Mouse (Mus musculus) thymus, postnatal 25 days (tissue): Measurements from ENCODE around the gene BC048562.

Source experiments
- DNase-seq: peaks from one replicate; pipeline ENCODE4 v3.0.0; 2022

BC048562 gene

DNA sequence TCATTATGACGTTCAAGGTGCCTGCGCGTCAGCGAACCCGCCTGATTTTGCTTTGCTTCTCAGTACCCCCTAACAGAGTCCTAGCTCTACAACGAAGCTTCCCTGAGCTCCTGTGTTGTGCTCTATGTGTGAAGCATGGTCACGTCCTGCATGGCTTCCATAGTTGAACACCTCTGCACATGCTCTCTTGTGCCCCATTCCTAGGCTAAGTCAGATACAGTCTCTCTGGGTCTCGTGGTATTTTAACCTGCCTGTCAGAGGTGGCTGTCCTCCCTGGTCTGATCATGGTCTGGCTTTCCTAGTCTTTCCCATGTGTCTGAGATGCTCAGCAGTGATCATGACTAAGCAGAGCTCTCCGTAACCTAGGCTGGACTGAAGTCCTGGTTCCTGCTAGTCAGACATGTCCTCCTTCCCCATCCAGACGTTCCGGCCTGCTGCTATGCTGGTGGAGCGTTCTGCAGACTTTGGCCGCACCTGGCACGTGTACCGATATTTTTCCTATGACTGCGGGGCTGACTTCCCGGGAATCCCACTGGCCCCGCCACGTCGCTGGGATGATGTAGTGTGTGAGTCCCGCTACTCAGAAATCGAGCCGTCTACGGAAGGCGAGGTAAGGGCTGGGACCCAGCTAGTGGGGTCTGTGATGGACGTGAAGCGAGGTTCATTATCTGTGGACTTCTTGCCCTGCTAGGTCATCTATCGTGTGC is 44.7 kb downstream of the BC048562 start:
- DNase-seq: no peak

DNA sequence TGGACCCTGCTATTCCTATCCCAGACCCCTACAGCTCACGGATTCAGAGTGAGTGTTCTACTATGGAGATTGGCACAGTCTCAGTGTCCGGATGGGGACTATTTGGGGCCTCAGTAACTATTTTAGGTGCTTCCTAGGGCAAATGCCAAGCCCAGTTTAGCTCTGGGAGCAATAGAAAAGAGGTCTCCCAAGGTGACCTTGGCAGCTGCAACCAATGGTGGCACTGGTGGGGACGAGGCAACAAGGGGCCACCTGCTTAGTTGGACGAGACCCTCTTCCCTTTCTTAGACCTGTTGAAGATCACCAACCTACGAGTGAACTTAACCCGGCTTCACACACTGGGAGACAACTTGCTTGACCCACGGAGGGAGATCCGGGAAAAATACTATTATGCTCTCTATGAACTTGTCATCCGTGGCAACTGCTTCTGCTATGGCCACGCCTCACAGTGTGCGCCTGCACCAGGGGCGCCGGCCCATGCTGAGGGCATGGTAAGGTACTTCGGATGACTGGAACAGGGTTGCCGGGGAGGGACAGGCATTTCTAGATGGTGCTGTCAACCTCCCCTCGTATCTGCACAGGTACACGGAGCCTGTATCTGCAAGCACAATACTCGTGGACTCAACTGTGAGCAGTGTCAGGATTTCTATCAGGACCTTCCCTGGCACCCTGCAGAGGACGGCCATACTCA is 45.4 kb downstream of the BC048562 start:
- no peak for DNase-seq

DNA sequence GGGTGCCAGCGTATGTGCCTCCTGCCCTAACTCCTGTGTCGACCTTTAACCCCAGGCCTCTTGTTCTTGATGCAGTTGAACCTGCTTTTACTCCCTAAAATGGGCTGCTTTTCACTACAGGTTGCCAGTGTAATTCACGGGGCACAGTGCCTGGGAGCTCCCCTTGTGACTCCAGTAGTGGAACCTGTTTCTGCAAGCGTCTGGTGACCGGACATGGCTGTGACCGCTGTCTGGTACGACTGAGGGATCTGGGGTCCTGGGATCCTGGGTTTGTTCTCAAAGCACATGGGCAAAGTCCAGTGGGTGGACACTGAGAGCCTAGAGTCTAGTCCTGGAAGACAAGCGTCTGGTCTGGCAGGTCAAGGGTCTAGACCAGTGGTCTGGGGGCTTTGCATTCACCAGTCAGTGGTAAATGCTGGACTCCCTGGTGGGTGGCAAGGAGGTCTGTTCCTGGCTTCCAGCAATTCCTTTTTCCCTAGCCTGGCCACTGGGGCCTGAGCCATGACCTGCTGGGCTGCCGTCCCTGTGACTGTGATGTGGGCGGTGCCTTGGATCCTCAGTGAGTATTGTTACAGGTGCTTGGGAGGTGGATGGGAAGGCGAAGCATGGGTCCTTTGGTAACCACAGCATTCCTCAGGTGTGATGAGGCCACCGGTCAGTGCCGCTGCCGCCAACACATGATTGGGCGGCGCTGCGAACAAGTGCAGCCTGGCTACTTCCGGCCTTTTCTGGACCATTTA is 46.9 kb downstream of the BC048562 start:
- DNase-seq: no peak

DNA sequence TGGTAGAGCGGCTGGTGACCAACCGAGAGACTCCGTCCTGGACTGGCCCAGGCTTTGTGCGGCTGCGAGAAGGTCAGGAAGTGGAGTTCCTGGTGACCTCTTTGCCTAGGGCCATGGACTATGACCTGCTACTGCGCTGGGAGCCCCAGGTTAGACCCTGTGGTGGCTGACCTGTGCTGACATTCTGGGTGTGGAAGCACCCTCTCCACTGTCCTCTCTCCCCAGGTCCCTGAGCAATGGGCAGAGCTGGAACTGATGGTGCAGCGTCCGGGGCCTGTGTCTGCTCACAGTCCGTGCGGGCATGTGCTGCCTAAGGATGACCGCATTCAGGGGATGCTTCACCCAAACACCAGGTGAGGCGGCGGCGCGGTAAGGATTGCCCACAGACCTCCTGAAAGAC is 47.7 kb downstream of the BC048562 start:
- no peak for DNase-seq

DNA sequence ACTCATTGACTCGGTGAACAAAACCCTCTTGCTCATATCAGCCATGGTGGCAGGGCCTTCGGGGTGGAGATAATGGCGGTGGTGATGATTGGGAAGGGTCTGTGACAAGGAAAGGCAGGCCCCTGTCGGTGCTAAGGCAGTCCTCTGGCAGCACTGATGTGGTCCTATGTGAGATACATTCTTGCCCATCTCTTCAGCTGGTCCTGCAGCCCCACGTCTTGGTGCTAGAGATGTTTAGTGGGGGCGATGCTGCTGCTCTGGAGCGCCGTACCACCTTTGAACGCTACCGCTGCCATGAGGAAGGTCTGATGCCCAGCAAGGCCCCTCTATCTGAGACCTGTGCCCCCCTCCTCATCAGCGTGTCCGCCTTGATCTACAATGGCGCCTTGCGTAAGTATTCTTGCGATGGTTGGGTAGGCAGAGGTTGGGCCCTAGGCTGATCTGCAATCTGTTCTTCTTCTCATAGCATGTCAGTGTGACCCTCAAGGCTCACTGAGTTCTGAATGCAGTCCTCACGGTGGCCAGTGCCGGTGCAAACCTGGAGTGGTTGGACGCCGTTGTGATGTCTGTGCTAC is 49.1 kb downstream of the BC048562 start:
- DNase-seq: no peak

DNA sequence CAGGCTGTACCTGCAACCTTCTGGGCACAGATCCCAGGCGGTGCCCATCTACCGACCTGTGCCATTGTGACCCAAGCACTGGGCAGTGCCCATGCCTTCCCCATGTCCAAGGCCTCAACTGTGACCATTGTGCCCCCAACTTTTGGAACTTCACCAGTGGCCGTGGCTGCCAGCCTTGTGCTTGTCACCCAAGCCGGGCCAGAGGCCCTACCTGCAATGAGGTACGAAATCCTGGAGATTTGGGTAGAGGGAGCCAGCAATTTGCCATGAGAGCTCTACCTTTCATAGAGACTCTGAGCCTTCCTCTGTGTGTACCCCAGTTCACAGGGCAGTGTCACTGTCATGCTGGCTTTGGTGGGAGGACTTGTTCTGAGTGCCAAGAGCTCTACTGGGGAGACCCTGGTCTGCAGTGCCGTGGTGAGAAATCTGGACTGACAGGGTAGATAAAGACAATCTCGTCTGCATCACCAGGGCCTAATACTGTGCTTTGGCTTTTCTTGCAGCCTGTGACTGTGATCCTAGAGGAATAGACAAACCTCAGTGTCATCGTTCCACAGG is 50.8 kb downstream of the BC048562 start:
- DNase-seq: no peak

DNA sequence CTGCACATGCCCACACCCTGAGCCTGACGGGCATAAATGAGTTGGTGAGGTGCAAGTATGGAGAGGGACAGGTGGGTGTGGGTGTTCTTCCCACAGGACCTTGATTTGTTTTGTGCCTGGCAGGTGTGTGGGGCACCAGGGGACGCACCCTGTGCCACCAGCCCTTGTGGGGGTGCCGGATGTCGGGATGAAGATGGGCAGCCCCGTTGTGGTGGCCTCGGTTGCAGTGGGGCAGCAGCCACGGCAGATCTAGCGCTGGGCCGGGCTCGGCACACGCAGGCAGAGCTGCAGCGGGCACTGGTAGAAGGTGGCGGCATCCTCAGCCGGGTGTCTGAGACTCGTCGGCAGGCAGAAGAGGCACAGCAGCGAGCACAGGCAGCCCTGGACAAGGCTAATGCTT is 52.1 kb downstream of the BC048562 start:
- no peak for DNase-seq

DNA sequence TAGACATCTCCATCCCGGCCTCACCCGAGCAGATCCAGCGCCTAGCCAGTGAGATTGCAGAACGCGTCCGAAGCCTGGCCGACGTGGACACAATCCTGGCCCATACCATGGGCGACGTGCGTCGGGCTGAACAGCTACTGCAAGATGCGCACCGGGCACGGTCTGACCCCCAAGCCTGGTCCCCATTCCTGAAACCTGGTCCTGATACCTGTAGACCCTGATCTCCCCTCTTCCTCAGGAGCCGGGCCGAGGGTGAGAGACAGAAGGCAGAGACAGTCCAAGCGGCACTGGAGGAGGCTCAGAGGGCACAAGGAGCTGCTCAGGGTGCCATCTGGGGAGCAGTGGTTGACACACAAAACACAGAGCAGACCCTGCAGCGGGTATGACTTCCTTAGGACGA is 52.9 kb downstream of the BC048562 start:
- DNase-seq: no peak

DNA sequence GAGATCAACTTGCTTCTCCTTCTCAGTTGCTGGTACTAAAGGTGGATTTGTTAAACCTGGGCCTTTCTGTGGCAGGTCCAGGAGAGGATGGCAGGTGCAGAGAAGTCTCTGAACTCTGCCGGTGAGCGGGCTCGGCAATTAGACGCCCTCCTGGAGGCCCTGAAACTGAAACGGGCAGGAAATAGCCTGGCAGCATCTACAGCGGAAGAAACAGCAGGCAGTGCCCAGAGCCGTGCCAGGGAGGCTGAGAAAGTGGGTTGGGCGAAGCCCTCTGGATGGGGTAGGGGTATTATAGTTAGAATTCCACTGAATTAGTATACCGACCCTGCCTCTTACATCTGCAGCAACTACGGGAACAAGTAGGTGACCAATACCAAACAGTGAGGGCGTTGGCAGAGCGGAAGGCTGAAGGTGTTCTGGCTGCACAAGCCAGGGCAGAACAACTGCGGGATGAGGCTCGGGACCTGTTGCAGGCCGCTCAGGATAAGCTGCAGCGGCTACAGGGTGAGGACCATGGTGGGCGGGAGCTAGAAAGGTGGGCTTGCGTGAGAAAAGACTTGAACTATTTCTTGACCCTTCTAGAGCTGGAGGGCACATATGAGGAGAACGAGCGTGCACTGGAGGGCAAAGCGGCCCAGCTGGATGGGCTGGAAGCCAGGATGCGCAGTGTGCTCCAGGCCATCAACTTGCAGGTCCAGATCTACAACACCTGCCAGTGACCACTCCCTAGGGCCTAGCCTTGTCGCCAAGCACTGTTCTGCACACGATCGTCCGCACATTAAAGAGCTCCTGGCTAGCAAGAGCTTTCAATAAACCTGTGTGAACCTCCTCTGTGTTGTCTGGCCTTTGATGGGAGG is 53.6 kb downstream of the BC048562 start:
- DNase-seq: peak; percentile 48

DNA sequence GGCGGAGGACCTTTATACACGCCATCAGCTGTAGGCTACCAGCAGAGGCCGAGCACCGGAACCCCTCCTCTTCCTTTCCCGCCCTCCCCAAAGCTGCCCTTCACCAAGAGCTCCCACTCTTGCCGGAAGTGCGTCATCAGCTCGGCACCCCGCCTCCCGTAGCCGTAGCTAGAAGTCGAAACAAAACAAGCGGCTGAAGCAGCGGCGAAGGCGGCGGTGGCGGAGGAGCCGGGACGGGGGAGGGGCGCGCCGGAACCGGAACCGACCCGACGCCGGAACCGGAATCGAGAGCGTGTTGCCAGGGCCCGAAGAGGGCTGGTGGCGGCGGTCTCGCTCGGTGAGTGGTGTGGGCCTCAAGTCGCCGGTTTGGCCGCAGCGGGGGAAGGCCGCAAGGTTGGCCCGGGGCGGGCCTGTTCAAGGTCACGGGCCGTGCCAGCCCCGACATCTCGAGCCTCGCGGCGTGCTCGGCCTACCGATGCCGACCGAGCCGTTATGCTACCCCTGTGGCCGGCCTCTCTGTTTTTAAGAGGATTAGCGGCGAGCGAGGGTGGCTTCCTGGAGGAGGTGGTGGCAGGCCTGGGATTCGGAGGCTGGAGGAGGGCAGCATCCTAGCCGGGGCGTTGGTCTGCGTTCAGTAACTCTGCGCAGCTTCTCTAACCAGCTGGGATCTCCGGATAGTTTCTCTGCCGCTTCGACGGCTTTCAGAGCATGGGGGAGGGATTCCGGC is 54.4 kb downstream of the BC048562 start, which contains the start of gene Usp19:
TSS of gene Usp19 (plus strand) at position 44 of the 727 bp plus-strand sequence.
- peak; percentile 93 for DNase-seq

DNA sequence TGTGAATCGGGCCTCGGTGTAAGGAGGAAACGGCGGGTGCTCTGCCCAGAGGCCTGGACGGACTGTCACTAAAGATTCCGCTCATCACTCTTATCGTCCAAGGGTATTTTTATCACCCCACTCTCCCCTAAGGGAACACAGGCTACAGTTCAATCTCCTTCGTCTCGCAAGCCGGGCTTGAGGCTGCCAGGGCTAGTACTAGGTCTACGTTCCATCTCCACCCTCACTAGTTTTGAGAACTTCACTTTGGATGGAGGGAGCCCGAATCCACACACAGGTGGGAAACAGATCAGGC is 55.0 kb downstream of the BC048562 start:
- no peak for DNase-seq

DNA sequence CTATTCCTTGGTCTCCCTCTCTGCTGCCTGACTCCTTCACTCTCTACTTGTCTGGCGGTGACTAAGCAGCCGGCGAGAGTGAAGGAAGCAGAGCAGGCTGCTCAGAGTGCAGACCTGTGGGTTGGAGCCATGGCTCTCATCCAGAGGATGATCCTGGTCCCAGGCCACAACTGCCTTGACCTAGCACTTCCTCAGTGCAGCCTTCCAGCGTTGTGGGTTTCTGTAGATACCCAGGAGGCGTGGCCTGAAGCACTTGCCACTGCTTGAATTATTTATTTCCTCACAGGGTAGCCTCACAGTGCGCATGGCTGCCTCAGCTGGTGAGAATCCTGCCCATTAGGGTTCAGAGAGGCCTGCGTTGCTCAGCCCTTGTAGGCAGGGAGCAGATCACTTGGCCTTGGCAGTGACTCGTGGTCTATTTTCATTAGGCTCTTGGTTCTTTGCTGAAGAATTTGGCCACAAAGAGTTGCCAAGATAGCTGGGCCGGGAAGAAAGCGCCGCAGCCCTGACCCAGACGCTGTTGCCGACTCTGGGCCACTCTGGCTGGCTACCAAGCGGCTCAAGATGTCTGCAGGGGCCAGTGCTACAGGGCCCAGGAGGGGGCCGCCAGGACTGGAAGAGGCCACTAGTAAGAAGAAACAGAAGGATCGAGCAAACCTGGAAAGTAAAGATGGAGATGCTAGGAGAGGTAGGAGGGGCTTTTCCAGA is 55.9 kb downstream of the BC048562 start:
- no peak for DNase-seq

DNA sequence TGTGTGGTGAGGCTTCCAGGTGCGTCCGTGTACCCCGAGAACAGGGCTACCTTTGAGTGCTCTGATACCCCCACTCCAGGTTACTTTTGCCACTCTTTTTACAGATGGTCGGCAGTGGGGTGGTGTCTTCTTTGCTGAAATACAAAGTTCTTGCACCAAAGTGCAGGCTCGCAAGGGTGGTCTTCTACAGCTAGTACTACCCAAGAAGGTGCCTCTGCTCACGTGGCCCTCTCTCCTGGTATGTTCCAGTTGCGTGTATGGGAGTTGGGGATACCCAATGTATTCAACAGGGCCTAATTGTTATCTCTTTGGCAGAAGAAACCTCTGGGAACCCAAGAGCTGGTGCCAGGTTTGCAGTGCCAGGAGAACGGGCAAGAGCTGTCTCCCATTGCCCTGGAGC is 57.0 kb downstream of the BC048562 start:
- no peak for DNase-seq

DNA sequence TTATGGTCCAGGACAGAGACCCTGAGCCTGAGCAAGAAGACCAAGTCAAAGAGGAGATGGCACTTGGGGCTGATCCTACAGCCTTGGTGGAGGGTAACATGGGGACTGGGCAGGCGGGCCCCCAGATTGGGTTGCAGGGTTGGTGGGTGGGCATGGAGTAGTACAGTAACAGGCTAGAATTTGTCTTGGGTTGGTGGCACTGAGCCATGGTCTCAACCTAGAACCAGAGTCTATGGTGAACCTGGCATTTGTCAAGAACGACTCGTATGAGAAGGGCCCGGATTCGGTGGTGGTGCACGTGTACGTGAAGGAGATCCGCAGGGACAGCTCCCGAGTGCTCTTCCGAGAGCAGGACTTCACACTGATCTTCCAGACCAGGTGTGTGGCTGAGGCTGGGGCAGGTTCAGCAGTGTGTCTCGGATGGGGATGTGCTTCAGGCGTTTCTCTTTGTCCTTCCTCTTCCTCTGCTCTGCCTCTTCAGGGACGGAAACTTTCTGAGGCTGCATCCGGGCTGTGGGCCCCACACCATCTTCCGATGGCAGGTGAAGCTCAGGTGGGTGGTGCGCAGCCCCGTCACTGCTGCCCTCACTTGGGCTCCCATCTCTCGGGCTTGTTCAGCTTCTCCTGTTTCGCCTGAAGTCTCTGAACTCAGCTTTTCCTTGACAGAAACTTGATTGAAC is 58.0 kb downstream of the BC048562 start:
- DNase-seq: no peak

DNA sequence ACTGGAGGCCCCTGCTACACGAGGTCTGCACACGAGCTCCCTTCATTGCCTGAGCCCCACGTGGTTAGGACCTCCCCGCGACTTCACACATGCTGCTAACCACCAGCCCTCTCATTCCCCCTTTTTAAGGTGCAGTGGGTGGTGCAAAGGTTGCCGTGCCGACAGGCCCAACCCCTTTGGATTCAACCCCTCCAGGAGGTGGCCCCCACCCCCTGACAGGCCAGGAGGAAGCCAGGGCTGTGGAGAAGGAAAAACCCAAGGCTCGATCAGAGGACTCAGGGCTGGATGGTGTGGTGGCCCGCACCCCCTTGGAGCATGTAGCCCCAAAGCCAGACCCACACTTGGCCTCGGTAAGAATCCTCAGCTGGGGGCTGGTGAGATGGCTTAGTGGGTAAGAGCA is 58.6 kb downstream of the BC048562 start:
- DNase-seq: no peak
